Mouse (Mus musculus): ENCODE measurements around the gene Catsperd.

Gene Catsperd

DNA sequence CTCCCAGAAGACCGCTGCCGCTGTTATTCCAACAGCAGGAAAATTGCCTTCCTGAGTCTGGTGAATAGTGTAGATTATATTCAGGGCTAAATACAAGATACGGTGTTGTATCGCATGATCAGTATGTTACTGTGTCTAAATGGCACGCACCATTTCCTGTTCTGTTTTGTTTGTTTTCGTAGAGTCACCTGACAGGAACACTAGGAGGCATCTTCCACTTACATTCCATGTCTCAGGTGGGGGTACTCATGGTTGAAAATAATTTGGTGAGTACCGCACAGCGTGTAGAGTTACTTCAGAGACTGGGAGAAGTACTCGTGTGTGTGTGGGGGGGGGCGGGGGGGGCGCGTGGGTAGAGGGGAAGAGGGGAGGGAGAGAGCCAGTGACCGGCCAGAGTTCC is 19.6 kb downstream of the Catsperd start:
- in situ Hi-C loops (cut with MboI; ENCODE audit: low pct_unique_long_range_greater_than_20kb in 1 of 2, low sequenced_read_pairs in 2 of 2, unreplicated experiment in 1 of 2), result no loop called here

DNA sequence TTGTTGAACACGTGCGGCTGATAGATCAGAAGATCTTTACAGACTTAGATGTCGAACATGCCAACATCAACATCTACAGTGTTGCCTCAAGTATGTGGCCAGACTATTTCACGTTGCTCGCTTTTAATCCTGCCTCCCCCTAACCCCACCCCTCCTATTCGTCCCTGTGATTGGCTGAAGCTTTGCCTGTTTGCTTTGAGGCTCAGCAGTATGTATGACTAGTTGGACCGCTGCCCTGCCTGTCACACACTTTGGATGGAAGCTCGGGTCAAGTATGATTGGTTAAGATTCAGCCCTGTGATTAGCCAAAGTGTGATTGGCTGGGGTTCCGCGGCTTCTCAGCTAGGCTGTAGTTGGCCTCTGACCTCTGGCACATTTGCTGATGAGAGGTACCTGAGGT is 23.9 kb downstream of the Catsperd start:
- in situ Hi-C loops (cut with MboI; ENCODE audit: low pct_unique_long_range_greater_than_20kb in 1 of 2, low sequenced_read_pairs in 2 of 2, unreplicated experiment in 1 of 2), result loop anchor here in 1 of 2 experiments (25.0 kb wide), 1 partner anchor 290 kb away; no protein-coding TSS in a partner anchor

GRCm38 (mm10) chr17:56654771-56655170 is 26.8 kb downstream of the Catsperd start:
- in situ Hi-C loops (cut with MboI; ENCODE audit: low pct_unique_long_range_greater_than_20kb in 1 of 2, low sequenced_read_pairs in 2 of 2, unreplicated experiment in 1 of 2), result loop anchor here in 1 of 2 experiments (25.0 kb wide), 1 partner anchor 292 kb away; no protein-coding TSS in a partner anchor

- in situ Hi-C loops (cut with MboI; ENCODE audit: low pct_unique_long_range_greater_than_20kb in 1 of 2, low sequenced_read_pairs in 2 of 2, unreplicated experiment in 1 of 2), result loop anchor here in 1 of 2 experiments (25.0 kb wide), 1 partner anchor 293 kb away; no protein-coding TSS in a partner anchor
Measured at GRCm38 (mm10) chr17:56655311-56655710, 27.4 kb downstream of the Catsperd start.

GRCm38 (mm10) chr17:56656171-56656570 is 28.2 kb downstream of the Catsperd start:
- in situ Hi-C loops (cut with MboI; ENCODE audit: low pct_unique_long_range_greater_than_20kb in 1 of 2, low sequenced_read_pairs in 2 of 2, unreplicated experiment in 1 of 2), result loop anchor here in 1 of 2 experiments (25.0 kb wide), 1 partner anchor 294 kb away; no protein-coding TSS in a partner anchor

- in situ Hi-C loops (cut with MboI; ENCODE audit: low pct_unique_long_range_greater_than_20kb in 1 of 2, low sequenced_read_pairs in 2 of 2, unreplicated experiment in 1 of 2), result loop anchor here in 1 of 2 experiments (25.0 kb wide), 1 partner anchor 301 kb away; no protein-coding TSS in a partner anchor
Measured at GRCm38 (mm10) chr17:56663659-56664058, 35.7 kb downstream of the Catsperd start.

DNA sequence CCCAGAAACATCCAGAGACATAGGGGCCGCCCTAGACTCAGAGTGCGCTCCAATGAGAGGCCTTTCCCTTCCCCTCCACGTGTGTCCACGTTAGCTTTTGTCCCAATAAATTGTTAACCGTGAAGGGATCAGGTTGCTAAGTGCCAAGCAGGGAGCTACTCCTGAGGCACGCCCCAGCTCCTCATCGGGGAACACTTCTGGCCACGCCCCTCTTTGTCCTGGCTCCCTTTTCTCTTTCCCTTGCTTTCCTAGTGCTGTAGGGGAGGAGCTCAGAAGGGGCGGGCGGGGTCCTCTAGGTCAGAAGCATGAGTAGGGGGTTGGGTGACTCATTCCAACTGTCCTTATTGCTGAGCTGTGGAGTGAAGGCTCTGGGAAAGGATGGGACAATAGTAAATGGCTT is 36.4 kb downstream of the Catsperd start:
- in situ Hi-C loops (cut with MboI; ENCODE audit: low pct_unique_long_range_greater_than_20kb in 1 of 2, low sequenced_read_pairs in 2 of 2, unreplicated experiment in 1 of 2), result loop anchor here in 1 of 2 experiments (25.0 kb wide), 1 partner anchor 302 kb away; no protein-coding TSS in a partner anchor

DNA sequence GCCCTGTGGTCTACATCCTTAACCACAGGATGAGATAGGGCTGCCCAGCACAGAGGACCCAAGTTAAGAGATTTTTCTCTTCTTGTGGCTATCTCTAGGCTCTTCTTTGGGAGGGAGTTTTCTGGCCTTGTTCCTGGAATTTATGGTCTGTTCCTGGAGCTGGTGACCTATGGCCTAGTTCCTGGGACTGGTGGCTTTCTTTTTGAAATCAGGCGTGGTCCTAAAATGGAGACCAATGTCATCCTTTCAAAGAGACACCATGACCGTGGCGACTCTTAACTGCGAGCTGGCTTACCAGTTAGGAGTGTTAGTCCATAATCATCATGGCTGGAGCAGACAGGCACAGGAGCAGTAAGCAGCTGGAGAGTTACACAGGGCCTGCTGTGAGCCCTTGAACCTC is 38.4 kb downstream of the Catsperd start:
- in situ Hi-C loops (cut with MboI; ENCODE audit: low pct_unique_long_range_greater_than_20kb in 1 of 2, low sequenced_read_pairs in 2 of 2, unreplicated experiment in 1 of 2), result loop anchor here in 1 of 2 experiments (25.0 kb wide), 1 partner anchor 304 kb away; no protein-coding TSS in a partner anchor

GRCm38 (mm10) chr17:56667591-56667990 is 39.6 kb downstream of the Catsperd start:
- in situ Hi-C loops (cut with MboI; ENCODE audit: low pct_unique_long_range_greater_than_20kb in 1 of 2, low sequenced_read_pairs in 2 of 2, unreplicated experiment in 1 of 2), result loop anchor here in 1 of 2 experiments (25.0 kb wide), 1 partner anchor 305 kb away; no protein-coding TSS in a partner anchor

GRCm38 (mm10) chr17:56668384-56669144 is 40.6 kb downstream of the Catsperd start:
- in situ Hi-C loops (cut with MboI; ENCODE audit: low pct_unique_long_range_greater_than_20kb in 1 of 2, low sequenced_read_pairs in 2 of 2, unreplicated experiment in 1 of 2), result loop anchor here in 1 of 2 experiments (25.0 kb wide), 1 partner anchor 306 kb away; no protein-coding TSS in a partner anchor

DNA sequence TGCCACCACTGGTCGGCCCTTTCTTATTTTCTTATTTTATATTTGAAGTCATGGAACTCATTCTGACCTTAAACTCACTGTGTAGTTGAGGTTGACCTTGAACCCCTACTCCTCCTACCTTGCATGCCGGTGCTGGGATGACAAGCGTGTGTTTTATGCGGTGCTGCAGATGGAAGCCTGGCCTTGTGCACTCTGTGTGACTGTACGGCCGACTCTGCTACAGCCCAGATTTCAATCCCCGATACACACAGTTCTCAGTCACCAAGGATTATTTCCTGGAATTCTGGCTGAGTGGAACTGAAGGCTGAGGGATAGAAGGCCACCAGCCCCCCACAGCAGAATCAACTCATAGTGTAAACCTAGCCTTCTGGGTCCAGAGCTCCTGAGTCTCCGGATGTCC is 41.8 kb downstream of the Catsperd start:
- in situ Hi-C loops (cut with MboI; ENCODE audit: low pct_unique_long_range_greater_than_20kb in 1 of 2, low sequenced_read_pairs in 2 of 2, unreplicated experiment in 1 of 2), result loop anchor here (5.0 to 25.0 kb wide), 2 partner anchors 52 to 307 kb away; no protein-coding TSS in a partner anchor

- in situ Hi-C loops (cut with MboI; ENCODE audit: low pct_unique_long_range_greater_than_20kb in 1 of 2, low sequenced_read_pairs in 2 of 2, unreplicated experiment in 1 of 2), result loop anchor here (5.0 to 25.0 kb wide), 2 partner anchors 56 to 311 kb away; no protein-coding TSS in a partner anchor
Measured at GRCm38 (mm10) chr17:56672941-56673646, 45.2 kb downstream of the Catsperd start, which contains the start of gene Ranbp3. Gene Ranbp3, plus strand, starts transcription at chr17:56673294.

GRCm38 (mm10) chr17:56673647-56674416 is 45.9 kb downstream of the Catsperd start:
- in situ Hi-C loops (cut with MboI; ENCODE audit: low pct_unique_long_range_greater_than_20kb in 1 of 2, low sequenced_read_pairs in 2 of 2, unreplicated experiment in 1 of 2), result loop anchor here (5.0 to 25.0 kb wide), 2 partner anchors 57 to 312 kb away; no protein-coding TSS in a partner anchor

GRCm38 (mm10) chr17:56681791-56682190 is 53.8 kb downstream of the Catsperd start:
- in situ Hi-C loops (cut with MboI; ENCODE audit: low pct_unique_long_range_greater_than_20kb in 1 of 2, low sequenced_read_pairs in 2 of 2, unreplicated experiment in 1 of 2), result no loop called here

- in situ Hi-C loops (cut with MboI; ENCODE audit: low pct_unique_long_range_greater_than_20kb in 1 of 2, low sequenced_read_pairs in 2 of 2, unreplicated experiment in 1 of 2), result no loop called here
Measured at GRCm38 (mm10) chr17:56682880-56683279, 54.9 kb downstream of the Catsperd start.

- in situ Hi-C loops (cut with MboI; ENCODE audit: low pct_unique_long_range_greater_than_20kb in 1 of 2, low sequenced_read_pairs in 2 of 2, unreplicated experiment in 1 of 2), result no loop called here
Measured at GRCm38 (mm10) chr17:56683546-56684140, 55.7 kb downstream of the Catsperd start.

- in situ Hi-C loops (cut with MboI; ENCODE audit: low pct_unique_long_range_greater_than_20kb in 1 of 2, low sequenced_read_pairs in 2 of 2, unreplicated experiment in 1 of 2), result no loop called here
Measured at GRCm38 (mm10) chr17:56684649-56685048, 56.7 kb downstream of the Catsperd start.

- in situ Hi-C loops (cut with MboI; ENCODE audit: low pct_unique_long_range_greater_than_20kb in 1 of 2, low sequenced_read_pairs in 2 of 2, unreplicated experiment in 1 of 2), result no loop called here
Measured at GRCm38 (mm10) chr17:56686801-56687200, 58.9 kb downstream of the Catsperd start.
